Comparison of ENCODE assay signal across 19 mouse cellular contexts in genomic region chr4:32220129-32220491, GRCm38 (mm10). TPM values are rescaled to one million over a fixed set of nuclear protein-coding genes. Genes with fewer than 3 reads are reported as not detected.
A peak's percentile ranks its signal among the peaks of the same experiment; 100 is the strongest.
DNase-seq lines count a peak whose midpoint lies in the region; ATAC-seq and TF ChIP-seq lines count a peak whose summit lies in the region.
"Had no signal": no experiment of that assay in that cellular context is flagged by ENCODE, and none has a peak within 500 bp of the region (broad histone marks: within the 10 kb centered on the region; RNA-seq: fewer than 3 reads in every experiment).

No protein-coding gene starts in this region.

- no peak for DNase-seq in forebrain, embryonic 14.5 days (ENCODE audit: low spot score)
- no peak for DNase-seq in lung, embryonic 14.5 days
- DNase-seq in lung, adult 18-20 months: no peak
- no peak for DNase-seq in c-Kit-positive CD71-positive TER-119-positive erythroid progenitor cells, embryonic 14.5 days (ENCODE audit: low spot score)
- DNase-seq: cerebellum, adult 11 months; cerebellum, postnatal 36 days; gastrocnemius, postnatal 36 days; heart, postnatal 36 days; kidney, postnatal 25 days had no signal

- peaks cover 10% of the 10 kb centered on the region for H3K4me1 ChIP-seq in forebrain, embryonic 14.5 days (ENCODE audit: control insufficient read depth, insufficient read depth, low read length)
- peaks cover 23% of the 10 kb centered on the region for H3K4me1 ChIP-seq in forebrain, embryonic 13.5 days
- H3K4me1 ChIP-seq in lung, embryonic 14.5 days (ENCODE audit: insufficient read depth): peaks cover 11% of the 10 kb centered on the region; the same call in 1 of the 2 replicates
- H3K4me1 ChIP-seq in embryonic fibroblast, embryonic 13.5 days (ENCODE audit: control insufficient read depth, insufficient read depth, low read length): peaks cover 12% of the 10 kb centered on the region
- peaks cover 41% of the 10 kb centered on the region for H3K4me1 ChIP-seq in neural tube, embryonic 13.5 days (replicated peaks)
- H3K4me1 ChIP-seq: heart, embryonic 12.5 days; liver, embryonic 15.5 days had no signal

- no peaks in the 10 kb centered on the region for H3K9me3 ChIP-seq in forebrain, embryonic 14.5 days (replicated peaks; ENCODE audit: control insufficient read depth, low read length)
- no peaks in the 10 kb centered on the region for H3K9me3 ChIP-seq in forebrain, embryonic 13.5 days (replicated peaks)
- no peaks in the 10 kb centered on the region for H3K9me3 ChIP-seq in lung, embryonic 14.5 days (ENCODE audit: low read depth, low read length)
- no peaks in the 10 kb centered on the region for H3K9me3 ChIP-seq in neural tube, embryonic 13.5 days
- H3K9me3 ChIP-seq: embryonic facial prominence, embryonic 15.5 days; heart, embryonic 12.5 days; liver, embryonic 15.5 days; midbrain, embryonic 15.5 days had no signal

- H3K9ac ChIP-seq in forebrain, embryonic 14.5 days (ENCODE audit: low read length): no peak overlapping the region
- H3K9ac ChIP-seq in forebrain, embryonic 13.5 days: no peak overlapping the region
- no peak overlapping the region for H3K9ac ChIP-seq in lung, embryonic 14.5 days
- H3K9ac ChIP-seq in neural tube, embryonic 13.5 days: no peak overlapping the region
- H3K9ac ChIP-seq: embryonic facial prominence, embryonic 15.5 days; heart, embryonic 12.5 days; liver, embryonic 15.5 days; midbrain, embryonic 15.5 days had no signal

- H3K4me2 ChIP-seq in forebrain, embryonic 14.5 days (ENCODE audit: low read length): no peak overlapping the region
- H3K4me2 ChIP-seq in forebrain, embryonic 13.5 days: no peak overlapping the region
- no peak overlapping the region for H3K4me2 ChIP-seq in lung, embryonic 14.5 days
- no peak overlapping the region; the same call in 1 of the 2 replicates for H3K4me2 ChIP-seq in neural tube, embryonic 13.5 days
- H3K4me2 ChIP-seq: embryonic facial prominence, embryonic 15.5 days; heart, embryonic 12.5 days; liver, embryonic 15.5 days; midbrain, embryonic 15.5 days had no signal

- ATAC-seq in forebrain, embryonic 14.5 days: no peak
- ATAC-seq in forebrain, embryonic 13.5 days: no peak
- no peak; the same call in 1 of the 2 replicates for ATAC-seq in lung, embryonic 14.5 days (ENCODE audit: insufficient read depth)
- ATAC-seq in neural tube, embryonic 13.5 days (ENCODE audit: low read depth): no peak
- no peak for ATAC-seq in megakaryocyte-erythroid progenitor cell, adult 5-6 weeks (replicated peaks; ENCODE audit: low FRiP score, low TSS enrichment, poor library complexity, severe bottlenecking)
- ATAC-seq: midbrain, embryonic 15.5 days; Patski had no signal

- TF ChIP-seq CTCF in lung, embryonic 14.5 days (IDR thresholded peaks at IDR 0.05; ENCODE audit: low read depth): no peak
- no peak for TF ChIP-seq CTCF in embryonic fibroblast, embryonic 13.5 days (IDR thresholded peaks at IDR 0.05; ENCODE audit: borderline replicate concordance, insufficient read depth, low read length)

- no peaks in the 10 kb centered on the region for H3K27me3 ChIP-seq in forebrain, embryonic 14.5 days (replicated peaks; ENCODE audit: control insufficient read depth, insufficient read depth, low read length)
- H3K27me3 ChIP-seq in forebrain, embryonic 13.5 days: no peaks in the 10 kb centered on the region
- H3K27me3 ChIP-seq in lung, embryonic 14.5 days (ENCODE audit: insufficient read depth, low read length): no peaks in the 10 kb centered on the region
- no peaks in the 10 kb centered on the region for H3K27me3 ChIP-seq in neural tube, embryonic 13.5 days
- H3K27me3 ChIP-seq: embryonic facial prominence, embryonic 15.5 days; heart, embryonic 12.5 days; midbrain, embryonic 15.5 days; Patski had no signal

- WGBS in forebrain, embryonic 14.5 days: 63% methylated on average over 4 of the region's 4 CpGs
- 63% methylated on average over 4 of the region's 4 CpGs for WGBS in forebrain, embryonic 13.5 days
- 50% methylated on average over 4 of the region's 4 CpGs for WGBS in lung, embryonic 14.5 days
- WGBS in neural tube, embryonic 13.5 days: 41% methylated on average over 4 of the region's 4 CpGs

- H3K27ac ChIP-seq in forebrain, embryonic 14.5 days (ENCODE audit: low read depth, low read length): peak overlapping the region; percentile 21; the same call in 1 of the 2 replicates
- no peak overlapping the region for H3K27ac ChIP-seq in forebrain, embryonic 13.5 days
- H3K27ac ChIP-seq in lung, embryonic 14.5 days (ENCODE audit: low read depth): peak overlapping the region; percentile 21; the same call in 1 of the 2 replicates
- H3K27ac ChIP-seq in embryonic fibroblast, embryonic 13.5 days (ENCODE audit: insufficient read depth, low read length): peak overlapping the region; percentile 82; the same call in 1 of the 2 replicates
- peak overlapping the region; percentile 59; the same call in 1 of the 2 replicates for H3K27ac ChIP-seq in neural tube, embryonic 13.5 days (replicated peaks)
- H3K27ac ChIP-seq: embryonic facial prominence, embryonic 15.5 days; liver, embryonic 15.5 days; macrophage; midbrain, embryonic 15.5 days had no signal

- TF ChIP-seq POLR2A in embryonic fibroblast, embryonic 13.5 days (IDR thresholded peaks at IDR 0.05; ENCODE audit: low read depth, low read length): no peak

- H3K36me3 ChIP-seq in forebrain, embryonic 14.5 days (ENCODE audit: control insufficient read depth, insufficient read depth, low read length): no peaks in the 10 kb centered on the region
- no peaks in the 10 kb centered on the region for H3K36me3 ChIP-seq in forebrain, embryonic 13.5 days (ENCODE audit: poor library complexity, severe bottlenecking)
- H3K36me3 ChIP-seq in lung, embryonic 14.5 days (ENCODE audit: insufficient read depth): no peaks in the 10 kb centered on the region
- no peaks in the 10 kb centered on the region for H3K36me3 ChIP-seq in neural tube, embryonic 13.5 days
- H3K36me3 ChIP-seq: embryonic facial prominence, embryonic 15.5 days; heart, embryonic 12.5 days; liver, embryonic 15.5 days; midbrain, embryonic 15.5 days had no signal

- no peak overlapping the region for H3K4me3 ChIP-seq in forebrain, embryonic 14.5 days (ENCODE audit: low read depth, low read length)
- H3K4me3 ChIP-seq in forebrain, embryonic 13.5 days: no peak overlapping the region
- H3K4me3 ChIP-seq in lung, embryonic 14.5 days (ENCODE audit: low read depth, low read length): no peak overlapping the region
- no peak overlapping the region for H3K4me3 ChIP-seq in embryonic fibroblast, embryonic 13.5 days (ENCODE audit: insufficient read depth, low read length)
- H3K4me3 ChIP-seq in neural tube, embryonic 13.5 days: no peak overlapping the region
- H3K4me3 ChIP-seq: embryonic facial prominence, embryonic 15.5 days; heart, embryonic 12.5 days; liver, embryonic 15.5 days; midbrain, embryonic 15.5 days had no signal

RNA-seq across cellular contexts. Expression of gene Bach2, which starts 18.5 kb away (rescaled TPM):
- polyA plus RNA-seq in forebrain, embryonic 14.5 days (2014; fragmentation: Nextera tagmentation; extraction: Ambion mirVana): 21.9 and 26.0 TPM in 2 replicates
- 26.2 and 31.6 TPM in 2 replicates for polyA plus RNA-seq in forebrain, embryonic 13.5 days (2015; fragmentation: Nextera tagmentation; extraction: Ambion mirVana)
- polyA plus RNA-seq in lung, embryonic 14.5 days (2014; fragmentation: Nextera tagmentation; extraction: Ambion mirVana): 12.8 and 16.1 TPM in 2 replicates
- 6.7 TPM in 2 replicates for polyA plus RNA-seq in embryonic fibroblast, embryonic 13.5 days (2011; ENCODE audit: insufficient read length, low read depth, missing spikeins)
- 31.5 and 37.7 TPM in 2 replicates for polyA plus RNA-seq in neural tube, embryonic 13.5 days (2015; fragmentation: Nextera tagmentation; extraction: Ambion mirVana)
- total RNA-seq in megakaryocyte-erythroid progenitor cell, adult 5-6 weeks (2014; fragmentation: Nextera tagmentation): 3.5 and 16.9 TPM in 2 replicates
- 0.52 and 0.53 TPM in 2 replicates for total RNA-seq in megakaryocyte-erythroid progenitor cell, adult 5-6 weeks (2017)
